Mouse (Mus musculus) erythroid progenitor cell, adult 5-6 weeks (primary cell): ENCODE results near the gene Olfr551. TPM values are rescaled to one million over a fixed set of nuclear protein-coding genes. Genes with fewer than 3 reads are reported as not detected.
"Not testable (repeated sequence)": the region's sequence is repeated elsewhere in the genome, so short reads cannot be mapped to it uniquely, and the experiment has no call there.

ENCODE experiments used
- ATAC-seq: replicated peaks from 2 replicates; pipeline ENCODE4 v1.8.0; 2016; ENCODE audit warnings: moderate number of reproducible peaks, mild to moderate bottlenecking, moderate TSS enrichment, inconsistent platforms; ENCODE audit not compliant: poor library complexity, low FRiP score, severe bottlenecking
- total RNA-seq, 2 experiments: library from RNA; stranded (forward) in 1 of 2; stranded (reverse) in 1 of 2; fragments of 150-400 nt in 1 of 2; fragments of 186-747, 209-891 nt in 1 of 2; gene quantifications; 2 replicates each; pipeline versions ENCODE4 v1.2.3 to v1.2.4; 2015 to 2017; ENCODE audit warnings: low replicate concordance in 2 of 2

The Olfr551 gene
- total RNA-seq (2015; ENCODE audit: low replicate concordance) (not detected in 2 replicates), total RNA-seq (2017; ENCODE audit: low replicate concordance) (not detected in 2 replicates)

- ATAC-seq = no peak
Observed at GRCm38 (mm10) chr7:102591786-102592185, at the start of gene Olfr551. Gene Olfr551, minus strand, starts transcription at chr7:102591886.

- ATAC-seq = no peak
Observed at GRCm38 (mm10) chr7:102638132-102638531, 46.4 kb upstream of the Olfr551 start, which contains the start of gene Olfr554. Gene Olfr554, plus strand, starts transcription at chr7:102638432.

GRCm38 (mm10) chr7:102636665-102637064, 45.0 kb upstream of the Olfr551 start:
- ATAC-seq = no peak

GRCm38 (mm10) chr7:102620368-102620767, 28.7 kb upstream of the Olfr551 start:
- not testable (repeated sequence) for ATAC-seq

GRCm38 (mm10) chr7:102619608-102620007, 27.9 kb upstream of the Olfr551 start:
- no peak for ATAC-seq

GRCm38 (mm10) chr7:102618118-102618517, 26.4 kb upstream of the Olfr551 start, which contains the start of gene Olfr553:
Gene Olfr553, minus strand, starts transcription at chr7:102618218.
- ATAC-seq = no peak

- no peak for ATAC-seq
Observed at GRCm38 (mm10) chr7:102597378-102598031, 5.8 kb upstream of the Olfr551 start, which contains the start of gene Olfr552. Gene Olfr552, plus strand, starts transcription at chr7:102597770.

- no peak for ATAC-seq
Observed at GRCm38 (mm10) chr7:102575998-102576397, 15.7 kb downstream of the Olfr551 start.

- ATAC-seq = no peak
Observed at GRCm38 (mm10) chr7:102573174-102573830, 18.4 kb downstream of the Olfr551 start.

GRCm38 (mm10) chr7:102571142-102571541, 20.5 kb downstream of the Olfr551 start, which contains the start of gene Olfr550:
Gene Olfr550, plus strand, starts transcription at chr7:102571442.
- no peak for ATAC-seq

GRCm38 (mm10) chr7:102566219-102566618, 25.5 kb downstream of the Olfr551 start:
- ATAC-seq = no peak

GRCm38 (mm10) chr7:102564999-102565997, 26.4 kb downstream of the Olfr551 start, which contains the start of gene Trim21:
Gene Trim21, minus strand, starts transcription at chr7:102565486.
- peak; percentile 100 for ATAC-seq

- ATAC-seq = no peak
Observed at GRCm38 (mm10) chr7:102553279-102553678, 38.4 kb downstream of the Olfr551 start.

GRCm38 (mm10) chr7:102549570-102549969, 42.1 kb downstream of the Olfr551 start, which contains the start of gene Olfr549:
Gene Olfr549, plus strand, starts transcription at chr7:102549870.
- ATAC-seq = no peak

- ATAC-seq = no peak
Observed at GRCm38 (mm10) chr7:102541251-102541650, 50.4 kb downstream of the Olfr551 start.

GRCm38 (mm10) chr7:102540596-102540995, 51.1 kb downstream of the Olfr551 start, which contains the start of gene Olfr548-ps1:
Gene Olfr548-ps1, plus strand, starts transcription at chr7:102540896.
- ATAC-seq = no peak

- ATAC-seq = no peak
Observed at GRCm38 (mm10) chr7:102534449-102534848, 57.2 kb downstream of the Olfr551 start, which contains the start of gene Olfr547. Gene Olfr547, plus strand, starts transcription at chr7:102534749.
